Mouse (Mus musculus): Measurements from ENCODE around the gene Nnat.

Nnat gene

GRCm38 (mm10) chr2:157559858-157560257 lies at the start of gene Nnat:
Gene Nnat, plus strand, starts transcription at chr2:157560078.
- peak; percentile 92 for DNase-seq

- DNase-seq, result no peak
Observed at GRCm38 (mm10) chr2:157512859-157513258, 47.0 kb upstream of the Nnat start.

GRCm38 (mm10) chr2:157513737-157514208 lies 46.1 kb upstream of the Nnat start:
- peak; percentile 64 for DNase-seq

- no peak for DNase-seq
Observed at GRCm38 (mm10) chr2:157514353-157514752, 45.5 kb upstream of the Nnat start.

- DNase-seq, result no peak
Observed at GRCm38 (mm10) chr2:157517526-157517925, 42.4 kb upstream of the Nnat start.

GRCm38 (mm10) chr2:157518451-157518850 lies 41.4 kb upstream of the Nnat start:
- no peak for DNase-seq

GRCm38 (mm10) chr2:157519452-157519851 lies 40.4 kb upstream of the Nnat start:
- no peak for DNase-seq

- peak; percentile 72 for DNase-seq
Observed at GRCm38 (mm10) chr2:157520496-157520895, 39.4 kb upstream of the Nnat start.

GRCm38 (mm10) chr2:157522556-157522955 lies 37.3 kb upstream of the Nnat start:
- no peak for DNase-seq

GRCm38 (mm10) chr2:157530056-157530955 lies 29.6 kb upstream of the Nnat start:
- DNase-seq, result no peak

GRCm38 (mm10) chr2:157531681-157532426 lies 28.0 kb upstream of the Nnat start:
- DNase-seq, result peak; percentile 64

- DNase-seq, result no peak
Observed at GRCm38 (mm10) chr2:157534163-157534562, 25.7 kb upstream of the Nnat start.

GRCm38 (mm10) chr2:157536476-157537081 lies 23.3 kb upstream of the Nnat start:
- DNase-seq, result no peak

GRCm38 (mm10) chr2:157537118-157537517 lies 22.8 kb upstream of the Nnat start:
- peak; percentile 66 for DNase-seq

GRCm38 (mm10) chr2:157540073-157540952 lies 19.6 kb upstream of the Nnat start:
- DNase-seq, result no peak

- DNase-seq, result no peak
Observed at GRCm38 (mm10) chr2:157540953-157541569, 18.8 kb upstream of the Nnat start.

- DNase-seq, result peak; percentile 47
Observed at GRCm38 (mm10) chr2:157541631-157542030, 18.2 kb upstream of the Nnat start.

GRCm38 (mm10) chr2:157542415-157542814 lies 17.5 kb upstream of the Nnat start:
- no peak for DNase-seq

GRCm38 (mm10) chr2:157544333-157544888 lies 15.5 kb upstream of the Nnat start:
- DNase-seq, result no peak

- no peak for DNase-seq
Observed at GRCm38 (mm10) chr2:157546686-157547085, 13.2 kb upstream of the Nnat start.

- DNase-seq, result no peak
Observed at GRCm38 (mm10) chr2:157550292-157550691, 9.6 kb upstream of the Nnat start.
